Mouse (Mus musculus) olfactory bulb, adult 2 months (tissue): ENCODE measurements around the gene Wnt3a. TPM values are rescaled to one million over a fixed set of nuclear protein-coding genes. Genes with fewer than 3 reads are reported as not detected.

ENCODE experiments used
- H3K27ac ChIP-seq: fragments of 200-500 bp; 2 replicates; pipeline ENCODE4 v1.5.1; 2012; ENCODE audit warnings: low read depth, low read length; ENCODE audit not compliant: insufficient read depth
- H3K4me1 ChIP-seq: fragments of 200-500 bp; 2 replicates; pipeline ENCODE4 v1.6.1; 2012; ENCODE audit warnings: low read length; ENCODE audit not compliant: control insufficient read depth, insufficient read depth
- H3K4me3 ChIP-seq: fragments of 200-500 bp; 2 replicates; pipeline ENCODE4 v1.5.1; 2012; ENCODE audit warnings: mild to moderate bottlenecking, low read depth, low read length, moderate library complexity; ENCODE audit not compliant: insufficient read depth
- CTCF ChIP-seq: fragments of 200-500 bp; IDR thresholded peaks from 2 replicates; pipeline ENCODE4 v1.5.1; 2012; ENCODE audit warnings: low read depth, mild to moderate bottlenecking, low read length, moderate library complexity; ENCODE audit not compliant: insufficient read depth
- POLR2A ChIP-seq: fragments of 200-500 bp; IDR thresholded peaks from 2 replicates; pipeline ENCODE4 v1.6.1; 2012; ENCODE audit warnings: mild to moderate bottlenecking, low read depth, low read length, moderate library complexity; ENCODE audit not compliant: insufficient read depth
- WGBS: fragments of 180-500 bp; shearing (Covaris S2); methylation state at CpG from one replicate; pipeline ENCODE4 v1.1.7; 2018; 5-methylcytosine and 5-hydroxymethylcytosine counted together
- polyA plus RNA-seq: library from polyadenylated mRNA; stranded (reverse); fragments of >200 nt; gene quantifications from 2 replicates; pipeline ENCODE4 v1.2.4, GENCODE M21; 2012; ENCODE audit warnings: low replicate concordance; ENCODE audit not compliant: missing spikeins, insufficient read depth, insufficient read length

Gene Wnt3a
- polyA plus RNA-seq, 1 experiment: not detected

GRCm38 (mm10) chr11:59329616-59330015, 39.1 kb upstream of the Wnt3a start:
- H3K27ac ChIP-seq: no peak overlapping the region
- WGBS: 41% methylated on average over 6 of the region's 6 CpGs

GRCm38 (mm10) chr11:59327625-59328024, 37.1 kb upstream of the Wnt3a start:
- Histone ChIP-seq H3K4me3 (no peak overlapping the region), H3K27ac (no peak overlapping the region), H3K4me1 (peaks cover 7% of the 10 kb centered on the region)
- WGBS: 95% methylated on average over 18 of the region's 18 CpGs
- TF ChIP-seq CTCF: no peak
- TF ChIP-seq POLR2A: no peak

More at GRCm38 (mm10) chr11:59329616-59330015, 39.1 kb upstream of the Wnt3a start:
- no peak for TF ChIP-seq CTCF
- no peak for TF ChIP-seq POLR2A
- Histone ChIP-seq H3K4me1 (peaks cover 13% of the 10 kb centered on the region), H3K4me3 (no peak overlapping the region)

GRCm38 (mm10) chr11:59324777-59325176, 34.2 kb upstream of the Wnt3a start:
- no peak overlapping the region for H3K27ac ChIP-seq
- H3K4me3 ChIP-seq: no peak overlapping the region
- no peak for TF ChIP-seq POLR2A
- no peak for TF ChIP-seq CTCF
- peaks cover 4% of the 10 kb centered on the region for H3K4me1 ChIP-seq
- 67% methylated on average over 5 of the region's 5 CpGs for WGBS

- TF ChIP-seq CTCF (no peak), POLR2A (no peak)
- Histone ChIP-seq H3K4me3 (no peak overlapping the region), H3K27ac (no peak overlapping the region), H3K4me1 (no peaks in the 10 kb centered on the region)
- WGBS: 65% methylated on average over 3 of the region's 3 CpGs
Observed at GRCm38 (mm10) chr11:59322988-59323387, 32.4 kb upstream of the Wnt3a start.

GRCm38 (mm10) chr11:59316517-59316916, 26.0 kb upstream of the Wnt3a start:
- 73% methylated on average over 6 of the region's 6 CpGs for WGBS
- no peak overlapping the region for H3K27ac ChIP-seq
- no peak overlapping the region for H3K4me3 ChIP-seq
- TF ChIP-seq CTCF: no peak
- TF ChIP-seq POLR2A: no peak
- peaks cover 10% of the 10 kb centered on the region for H3K4me1 ChIP-seq

GRCm38 (mm10) chr11:59313944-59314343, 23.4 kb upstream of the Wnt3a start:
- Histone ChIP-seq H3K4me1 (peaks cover 16% of the 10 kb centered on the region), H3K4me3 (no peak overlapping the region), H3K27ac (no peak overlapping the region)
- 37% methylated on average over 11 of the region's 11 CpGs for WGBS
- TF ChIP-seq CTCF (no peak), POLR2A (no peak)

GRCm38 (mm10) chr11:59313029-59313811, 22.7 kb upstream of the Wnt3a start:
- Histone ChIP-seq H3K4me1 (peaks cover 24% of the 10 kb centered on the region), H3K27ac (no peak overlapping the region), H3K4me3 (no peak overlapping the region)
- WGBS: 53% methylated on average over 17 of the region's 17 CpGs
- no peak for TF ChIP-seq POLR2A
- no peak for TF ChIP-seq CTCF

- TF ChIP-seq POLR2A (no peak), CTCF (no peak)
- peaks cover 29% of the 10 kb centered on the region for H3K4me1 ChIP-seq
- WGBS: 58% methylated on average over 8 of the region's 8 CpGs
- no peak overlapping the region for H3K27ac ChIP-seq
- no peak overlapping the region for H3K4me3 ChIP-seq
Observed at GRCm38 (mm10) chr11:59312501-59312900, 21.9 kb upstream of the Wnt3a start.

GRCm38 (mm10) chr11:59312060-59312459, 21.5 kb upstream of the Wnt3a start:
- Histone ChIP-seq H3K4me3 (no peak overlapping the region), H3K4me1 (peaks cover 34% of the 10 kb centered on the region), H3K27ac (no peak overlapping the region)
- TF ChIP-seq CTCF: no peak
- no peak for TF ChIP-seq POLR2A
- 81% methylated on average over 6 of the region's 6 CpGs for WGBS
